Mouse (Mus musculus): ENCODE results near the gene Mrpl48.

The Mrpl48 gene

DNA sequence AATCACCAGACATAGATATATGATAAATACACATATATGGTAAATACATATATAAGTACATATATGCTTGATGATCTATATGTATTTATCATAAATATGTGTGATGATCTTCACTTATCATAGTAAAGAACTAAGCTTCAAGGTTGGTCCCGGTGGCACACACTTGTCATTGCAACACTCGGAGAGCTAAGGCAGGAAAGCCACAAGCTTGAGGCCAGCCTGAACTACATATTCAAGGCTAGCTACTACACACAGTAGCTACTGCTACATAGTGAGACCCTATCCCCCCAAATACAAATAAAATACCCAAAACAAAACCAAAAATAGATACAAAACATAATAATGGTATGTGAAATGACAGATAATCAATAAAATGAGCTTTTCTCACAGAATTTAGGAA is 72.3 kb downstream of the Mrpl48 start:
- no peak for DNase-seq (ENCODE audit: low read depth in 2 of 2, low spot score in 2 of 2)

DNA sequence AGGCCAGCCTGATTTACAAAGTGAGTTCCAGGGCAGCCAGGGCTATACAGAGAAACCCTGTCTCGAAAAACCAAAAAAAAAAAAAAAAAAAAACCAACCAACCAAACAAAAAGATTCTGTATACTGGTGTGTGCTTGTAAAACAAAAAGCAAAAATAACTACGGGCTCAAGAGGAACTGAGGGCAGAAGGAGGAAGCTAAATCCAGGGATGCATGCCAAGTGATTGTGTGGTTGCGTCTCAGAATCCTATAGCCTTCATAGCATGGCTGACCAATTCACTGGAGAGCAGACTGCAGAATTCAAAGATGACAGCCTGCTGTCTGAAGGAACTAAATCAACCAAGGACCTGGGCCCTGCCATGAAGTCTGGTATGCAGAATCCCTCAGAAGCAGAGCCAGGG is 73.9 kb downstream of the Mrpl48 start:
- DNase-seq (ENCODE audit: low read depth in 2 of 2, low spot score in 2 of 2) = no peak

DNA sequence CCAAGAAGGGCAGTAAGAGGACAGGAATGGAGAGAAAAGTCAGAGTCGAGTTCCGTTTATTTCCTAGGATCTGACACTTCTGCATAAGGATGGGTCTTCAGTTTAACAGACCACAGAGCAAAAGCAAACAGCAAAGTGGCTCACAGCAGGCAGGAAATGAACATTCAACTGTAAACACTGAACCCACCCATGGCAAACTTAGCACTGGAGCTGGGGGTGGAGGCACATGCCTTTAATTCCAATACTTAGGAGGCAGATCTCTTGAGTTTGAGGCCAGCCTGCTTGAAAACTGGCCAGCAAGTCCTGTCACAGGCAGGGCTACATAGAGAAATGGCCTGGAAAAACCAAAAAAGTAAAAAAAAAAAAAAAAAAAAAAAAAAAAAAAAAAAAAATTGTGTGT is 74.6 kb downstream of the Mrpl48 start:
- no peak for DNase-seq (ENCODE audit: low read depth in 2 of 2, low spot score in 2 of 2)

DNA sequence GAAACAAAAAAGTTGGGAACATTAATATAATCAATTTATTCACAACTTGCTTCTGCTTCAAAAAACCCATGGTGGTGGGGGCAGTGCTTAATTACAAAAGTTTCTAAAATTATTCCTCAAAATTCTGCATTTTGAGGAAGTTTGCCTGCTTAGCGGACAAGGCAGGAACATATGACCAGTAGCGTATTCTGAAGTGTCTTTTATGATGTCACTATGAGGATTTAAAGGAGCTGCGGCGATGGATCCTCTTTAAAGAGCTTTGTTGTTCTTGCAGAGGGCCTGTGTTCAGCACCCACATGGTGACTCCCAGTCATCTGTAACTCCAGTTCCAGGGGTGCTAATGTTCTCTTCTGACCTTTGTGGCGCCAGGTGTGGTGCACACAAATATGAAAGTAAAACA is 77.3 kb downstream of the Mrpl48 start:
- DNase-seq (ENCODE audit: low read depth in 2 of 2, low spot score in 2 of 2) = no peak

DNA sequence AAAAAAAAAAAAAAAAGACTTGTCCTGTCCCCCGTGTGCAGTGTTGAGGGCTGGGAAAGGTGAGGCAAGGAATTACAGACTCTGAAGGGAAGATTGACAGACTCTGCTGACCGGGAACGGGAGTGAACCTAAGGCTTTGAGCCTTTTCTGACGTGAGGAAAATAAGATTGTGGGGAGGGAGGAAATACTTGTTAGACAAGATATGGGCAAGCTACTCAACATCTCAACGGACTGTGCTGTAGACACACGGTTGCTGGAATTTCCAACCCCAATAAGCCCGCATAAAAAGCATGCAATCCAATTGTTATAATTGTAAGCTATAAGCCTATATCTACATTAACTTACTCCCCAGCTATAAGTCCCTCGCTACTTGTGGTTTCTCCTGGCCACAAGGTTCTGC is 83.4 kb downstream of the Mrpl48 start:
- no peak for DNase-seq (ENCODE audit: low read depth in 2 of 2, low spot score in 2 of 2)

DNA sequence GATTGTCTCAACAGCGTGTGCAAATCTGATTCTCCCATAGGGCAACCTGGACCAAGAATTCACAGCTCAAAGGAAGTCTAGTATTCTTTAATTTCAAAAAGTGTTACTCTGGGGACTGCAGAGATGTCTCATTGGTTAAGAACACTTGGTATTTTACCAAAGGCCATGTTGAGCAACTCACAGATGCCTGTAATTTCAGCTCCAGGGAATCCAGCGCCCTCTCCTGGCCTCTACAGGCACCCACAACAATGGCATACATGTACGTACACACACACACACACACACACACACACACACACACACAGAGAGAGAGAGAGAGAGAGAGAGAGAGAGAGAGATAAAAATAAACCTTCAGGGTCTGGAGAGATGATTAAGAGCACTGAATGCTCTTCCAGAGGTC is 85.9 kb downstream of the Mrpl48 start:
- DNase-seq (ENCODE audit: low read depth in 2 of 2, low spot score in 2 of 2) = no peak

DNA sequence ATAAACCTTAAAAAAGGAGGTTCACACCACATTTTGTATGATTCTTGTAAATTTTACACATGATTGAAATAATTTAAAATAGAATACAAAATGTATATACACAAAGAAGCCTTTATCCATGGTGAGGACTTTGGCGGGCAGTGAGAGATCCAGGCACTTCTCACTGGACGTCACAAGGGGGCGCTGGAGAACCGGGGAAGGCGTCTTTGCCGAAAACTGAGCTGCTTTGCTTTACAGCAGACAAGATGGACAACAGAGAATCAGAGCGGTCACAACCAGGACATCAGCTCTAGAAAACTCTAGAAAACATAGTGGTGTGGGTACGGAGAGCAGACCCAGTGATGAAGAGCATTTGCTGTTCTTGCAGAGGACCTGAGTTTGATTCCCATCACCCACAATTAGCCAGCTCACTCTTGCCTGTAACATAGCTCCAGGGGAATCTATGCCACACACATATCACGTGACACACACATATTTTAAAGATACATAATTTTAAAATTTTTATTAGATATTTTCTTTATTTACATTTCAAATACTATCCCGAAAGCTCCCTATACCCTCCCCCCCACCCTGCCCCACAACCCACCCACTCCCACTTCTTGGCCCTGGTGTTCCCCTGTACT is 87.3 kb downstream of the Mrpl48 start:
- DNase-seq (ENCODE audit: low read depth in 2 of 2, low spot score in 2 of 2) = peak; percentile 79 to 81

DNA sequence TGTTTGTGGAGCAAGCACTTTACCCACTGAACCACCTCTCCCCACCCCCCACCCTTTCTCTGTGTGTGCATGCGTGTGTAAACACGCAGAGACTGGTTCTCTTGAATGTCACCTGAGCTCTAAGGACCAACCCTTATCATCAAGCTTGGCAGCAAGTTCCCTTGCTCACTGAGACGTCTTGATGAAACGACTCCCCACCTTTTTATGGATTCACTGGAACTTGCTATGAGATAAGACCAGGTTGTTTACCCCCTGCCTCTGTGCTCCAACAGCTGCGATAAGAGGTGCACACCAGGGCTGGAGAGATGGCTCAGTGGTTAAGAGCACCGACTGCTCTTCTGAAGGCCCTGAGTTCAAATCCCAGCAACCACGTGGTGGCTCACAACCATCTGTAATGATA is 87.9 kb downstream of the Mrpl48 start:
- no peak for DNase-seq (ENCODE audit: low read depth in 2 of 2, low spot score in 2 of 2)

DNA sequence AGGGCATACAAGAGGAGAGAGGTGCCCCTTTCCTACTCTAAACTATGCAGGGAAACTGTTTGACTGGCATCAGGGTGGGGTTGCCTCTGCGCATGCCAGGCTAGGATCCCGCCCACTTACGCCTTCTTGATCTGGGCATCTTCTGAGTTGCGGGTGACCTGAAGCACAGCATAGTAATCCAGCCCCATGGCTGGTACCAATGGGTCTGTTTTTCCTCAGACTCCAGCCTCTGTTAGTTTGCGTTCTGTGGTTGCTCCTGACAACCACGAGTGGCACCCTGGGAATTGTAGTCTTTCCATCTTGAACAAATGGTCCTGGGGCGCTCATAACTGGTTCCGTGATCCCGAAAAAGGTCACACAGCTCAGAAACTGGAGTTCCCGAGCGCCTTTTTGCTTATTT is 93.5 kb downstream of the Mrpl48 start, which contains the start of gene Dnajb13:
Gene Dnajb13 (minus strand): TSS at position 388 of the 400 bp plus-strand sequence.
- no peak for DNase-seq (ENCODE audit: low read depth in 2 of 2, low spot score in 2 of 2)

DNA sequence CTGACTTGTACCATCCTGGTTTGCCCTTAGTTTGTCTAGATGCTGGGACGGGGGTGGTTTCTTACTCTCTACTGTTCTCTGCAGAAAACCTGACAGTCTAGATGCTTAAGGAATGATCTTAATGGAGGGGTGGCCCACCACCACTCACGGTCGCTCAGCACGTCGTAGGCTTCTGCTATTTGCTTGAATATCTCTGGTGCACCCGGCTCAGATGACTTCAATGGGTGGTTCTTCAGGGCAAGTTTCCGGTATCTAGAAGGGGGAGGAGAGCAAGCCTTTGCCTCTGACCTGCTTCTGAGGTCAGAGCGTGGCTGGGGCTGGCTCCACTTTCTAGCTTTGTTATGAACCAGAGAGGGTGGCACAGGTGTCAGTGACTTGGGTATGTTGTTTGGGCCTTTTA is 96.5 kb downstream of the Mrpl48 start:
- DNase-seq (ENCODE audit: low read depth in 2 of 2, low spot score in 2 of 2) = no peak

DNA sequence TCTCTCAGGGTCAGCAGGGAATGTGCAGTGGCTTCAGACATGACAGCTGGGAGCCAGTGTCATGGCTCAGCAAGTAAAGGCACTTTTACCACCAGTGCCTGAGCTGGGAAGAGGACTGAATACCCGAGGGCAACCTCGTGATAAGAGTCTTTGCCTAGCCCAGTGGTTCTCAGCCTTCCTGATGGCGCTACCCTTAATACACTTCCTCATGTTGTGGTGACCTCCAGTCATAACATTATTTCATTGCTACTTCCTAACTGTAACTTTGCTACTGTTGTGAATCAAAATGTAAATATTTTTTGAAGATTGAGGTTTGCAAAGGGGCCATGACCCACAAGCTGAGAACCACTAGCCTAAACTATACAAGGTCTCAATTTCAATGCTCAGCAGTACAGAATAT is 99.4 kb downstream of the Mrpl48 start:
- DNase-seq (ENCODE audit: low read depth in 2 of 2, low spot score in 2 of 2) = no peak

DNA sequence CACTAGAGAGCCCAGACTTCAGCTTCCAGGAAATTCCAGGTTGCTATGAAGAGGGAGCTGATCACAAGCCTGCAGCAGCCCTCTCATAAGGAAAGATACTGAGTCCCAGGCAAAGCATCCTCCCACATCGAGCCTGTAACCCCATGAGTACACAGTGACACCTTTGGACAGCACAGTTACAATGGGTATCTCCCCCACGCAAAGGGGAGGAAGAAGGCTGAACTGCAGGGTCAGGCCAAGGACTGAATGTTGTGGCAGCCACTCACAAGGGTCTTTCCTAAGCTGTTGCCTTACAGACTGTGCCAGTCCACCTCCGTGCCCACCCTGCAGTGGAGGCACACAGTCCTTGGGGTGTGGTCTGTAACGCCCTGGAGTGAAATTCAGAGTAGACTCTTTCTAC is 101.6 kb downstream of the Mrpl48 start:
- no peak for DNase-seq (ENCODE audit: low read depth in 2 of 2, low spot score in 2 of 2)

DNA sequence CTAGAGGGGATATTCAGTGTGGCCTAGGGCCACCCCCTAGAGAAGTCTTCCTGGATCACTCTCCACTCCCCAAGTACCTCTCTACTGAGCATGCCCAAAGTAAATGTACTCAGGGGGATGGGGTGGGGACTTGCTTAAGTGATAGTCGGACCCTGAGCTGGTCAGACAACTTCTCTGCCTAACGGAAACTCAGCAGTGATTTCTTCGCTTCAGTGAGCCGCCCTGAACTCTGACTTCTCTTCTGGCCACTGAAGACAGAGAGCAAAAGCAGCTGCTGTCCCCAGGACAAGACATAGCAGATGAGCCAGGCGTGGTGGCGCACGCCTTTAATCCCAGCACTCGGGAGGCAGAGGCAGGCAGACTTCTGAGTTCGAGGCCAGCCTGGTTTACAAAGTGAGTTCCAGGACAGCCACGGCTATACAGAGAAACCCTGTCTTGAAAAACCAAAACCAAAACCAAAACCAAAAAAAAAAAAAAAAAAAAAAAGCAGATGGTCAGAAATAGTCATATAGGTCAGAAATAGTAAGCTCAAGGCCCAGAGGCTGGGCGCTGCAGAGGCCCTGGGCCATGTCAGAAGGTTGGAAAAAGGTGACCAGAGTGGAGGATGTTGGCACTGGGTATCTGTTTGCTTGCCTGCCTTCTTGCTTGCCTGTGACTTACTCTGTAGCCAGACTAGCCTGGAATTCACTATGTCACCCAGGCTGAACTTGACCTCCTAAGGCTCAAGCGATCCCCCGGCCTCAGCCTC is 103.2 kb downstream of the Mrpl48 start:
- no peak for DNase-seq (ENCODE audit: low read depth in 2 of 2, low spot score in 2 of 2)

DNA sequence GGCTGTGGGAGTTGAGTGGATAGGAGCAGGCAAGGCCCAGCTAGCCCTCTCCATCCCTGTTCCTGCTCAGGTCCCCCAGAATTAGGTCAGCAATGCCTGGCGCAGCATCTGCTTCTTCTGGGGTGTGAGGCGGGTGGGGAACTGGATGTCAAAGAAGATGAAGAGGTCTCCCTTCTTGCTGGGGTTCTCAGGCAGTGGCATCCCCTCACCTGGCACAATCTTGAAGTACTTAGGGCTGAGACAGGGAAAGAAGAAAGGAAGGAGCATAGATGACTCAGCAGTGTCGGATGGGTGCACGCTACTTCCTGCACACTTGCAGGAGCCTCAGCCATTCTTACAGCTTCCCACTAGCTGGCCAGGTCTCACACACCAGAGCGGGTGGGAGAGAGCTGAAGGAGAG is 105.0 kb downstream of the Mrpl48 start:
- no peak for DNase-seq (ENCODE audit: low read depth in 2 of 2, low spot score in 2 of 2)

DNA sequence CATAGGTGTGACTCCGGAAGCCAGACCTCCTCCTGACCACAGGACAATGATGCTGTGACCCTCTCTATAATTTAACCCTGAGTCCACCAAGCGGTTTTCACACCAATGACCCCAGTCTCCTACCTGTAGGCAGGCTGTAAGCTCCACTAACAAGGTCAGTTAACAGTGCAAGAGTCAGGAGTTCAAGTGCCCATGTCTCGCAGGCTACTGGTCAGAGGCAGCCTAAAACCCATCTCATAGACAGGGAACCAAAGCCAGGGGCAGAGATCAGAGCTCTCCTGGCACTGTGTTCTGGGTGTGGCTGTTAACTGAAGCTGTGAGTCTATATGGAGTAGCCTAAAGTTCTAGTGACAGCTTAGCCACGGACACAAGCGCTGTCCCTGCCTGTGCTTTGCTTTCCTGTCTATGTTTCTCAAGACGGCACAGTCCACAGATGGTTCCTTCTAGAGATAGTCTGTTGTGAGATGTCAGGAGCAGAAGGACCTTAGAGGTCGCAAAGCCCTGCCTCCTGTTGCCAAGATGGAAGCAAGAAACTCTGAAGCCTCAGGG is 105.7 kb downstream of the Mrpl48 start:
- DNase-seq (ENCODE audit: low read depth in 2 of 2, low spot score in 2 of 2) = no peak

DNA sequence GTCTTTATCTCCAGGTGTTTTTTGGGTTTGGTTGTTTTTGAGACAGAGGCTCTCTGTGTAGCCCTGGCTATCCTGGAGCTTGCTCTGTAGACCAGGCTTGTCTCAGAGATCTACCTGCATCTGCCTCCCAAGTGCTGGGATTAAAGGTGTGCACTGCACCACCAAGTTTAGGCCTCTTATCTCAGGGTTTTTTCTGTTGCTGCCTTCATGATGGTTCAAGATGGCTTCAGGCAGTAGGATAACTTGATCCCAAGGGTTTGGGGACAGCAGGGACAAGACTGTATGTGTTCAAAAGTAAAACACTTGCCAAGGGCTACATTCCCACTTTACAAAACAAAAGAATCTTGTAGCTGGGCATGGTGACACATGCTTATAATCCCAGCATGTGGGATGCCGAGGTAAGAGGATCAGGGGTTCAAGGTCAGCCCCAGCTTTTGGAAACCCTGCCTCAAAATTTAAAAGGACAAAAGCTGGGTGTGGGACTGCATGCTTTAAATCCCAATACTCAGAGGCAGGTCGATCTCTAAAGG is 106.2 kb downstream of the Mrpl48 start:
- DNase-seq (ENCODE audit: low read depth in 2 of 2, low spot score in 2 of 2) = no peak

DNA sequence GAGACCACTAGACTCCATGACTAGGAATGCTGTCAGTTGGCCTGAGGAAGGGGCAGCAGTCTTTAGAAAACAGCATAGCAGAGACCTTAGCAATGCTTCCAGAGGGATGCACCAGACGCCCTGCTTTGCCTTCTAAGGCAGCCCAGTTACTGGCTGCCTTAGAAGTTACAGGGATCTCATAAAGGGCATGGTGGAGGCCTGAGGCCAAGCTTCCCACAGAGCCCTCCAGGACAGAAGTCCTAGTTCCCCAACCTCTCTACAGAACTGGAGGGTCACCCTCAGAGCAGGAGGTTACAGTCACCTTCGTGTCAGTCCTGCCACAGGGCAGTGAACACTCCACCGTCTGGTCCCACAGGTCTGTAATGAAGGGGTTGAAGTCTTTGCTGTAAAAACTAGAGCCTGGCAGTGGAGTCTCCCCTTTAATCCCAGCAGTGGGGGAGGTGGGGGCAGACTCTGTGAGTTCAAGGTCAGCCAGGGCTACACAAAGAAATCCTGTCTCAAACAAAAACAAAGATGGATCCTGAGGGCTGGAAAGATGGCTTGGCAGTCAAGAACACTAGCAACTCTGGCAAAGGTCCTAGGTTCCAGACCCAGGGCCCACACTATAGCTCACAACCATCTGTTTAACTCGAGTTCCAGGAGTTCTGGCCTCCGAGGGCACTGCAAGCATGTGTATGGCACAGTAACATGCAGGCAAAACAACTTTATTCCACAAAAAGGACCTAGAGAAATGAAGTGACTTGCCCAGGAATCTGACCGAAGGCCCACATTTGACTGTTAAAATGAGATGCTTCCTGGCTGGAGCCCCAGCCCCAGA is 106.9 kb downstream of the Mrpl48 start:
- no peak for DNase-seq (ENCODE audit: low read depth in 2 of 2, low spot score in 2 of 2)

DNA sequence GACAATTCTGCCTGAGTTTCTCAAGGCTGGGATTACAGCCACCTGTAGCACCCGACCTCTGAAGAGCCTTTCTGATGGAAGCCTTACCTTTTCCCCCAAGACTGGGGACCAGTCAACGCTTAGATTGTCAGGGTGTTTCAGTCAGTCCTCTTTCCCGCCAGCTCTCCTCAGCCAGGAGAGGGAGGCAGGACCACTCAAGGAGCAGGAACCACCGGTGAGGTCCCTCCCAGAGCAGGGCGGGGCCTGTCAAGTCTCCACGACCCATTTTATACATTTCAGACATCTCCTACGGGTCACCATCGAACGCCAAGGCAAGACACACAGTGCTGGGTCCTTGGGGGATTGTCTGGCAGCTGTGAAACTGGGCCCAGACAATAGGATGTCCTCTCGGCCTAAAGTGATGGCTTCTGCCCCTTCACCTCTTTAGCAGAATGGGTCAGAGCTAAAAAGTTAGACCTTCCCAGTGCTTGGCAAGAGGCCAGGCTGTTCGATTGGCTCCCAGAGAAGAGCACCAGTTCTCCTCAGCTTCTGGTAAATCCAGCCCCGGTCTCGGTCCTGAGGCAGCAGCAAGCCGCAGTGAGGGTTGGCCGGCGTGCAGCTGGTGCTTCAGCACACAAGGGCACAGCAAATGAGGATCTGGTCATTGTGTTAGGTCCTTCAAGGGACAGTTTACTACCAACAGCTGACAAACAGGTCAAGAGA is 107.7 kb downstream of the Mrpl48 start:
- no peak for DNase-seq (ENCODE audit: low read depth in 2 of 2, low spot score in 2 of 2)

DNA sequence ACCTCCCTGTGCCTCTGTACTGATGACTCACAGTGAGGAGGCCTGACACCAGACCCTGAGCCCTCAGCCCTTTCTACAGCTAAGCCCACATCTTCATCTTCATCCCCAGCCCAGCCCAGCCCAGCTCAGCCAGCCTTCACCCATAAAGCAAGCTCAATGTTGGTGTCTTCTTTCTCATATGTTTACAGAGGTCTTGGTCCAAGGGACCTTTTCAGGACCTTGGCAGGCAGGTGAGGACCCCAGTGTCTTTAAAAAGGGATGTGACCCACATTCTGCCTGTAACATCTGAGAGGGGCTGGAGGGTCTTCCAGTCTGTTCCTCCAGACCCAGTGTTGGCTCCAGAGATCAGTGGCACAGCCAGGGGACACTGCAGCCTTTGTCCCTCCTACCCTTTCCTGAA is 108.6 kb downstream of the Mrpl48 start:
- no peak for DNase-seq (ENCODE audit: low read depth in 2 of 2, low spot score in 2 of 2)

DNA sequence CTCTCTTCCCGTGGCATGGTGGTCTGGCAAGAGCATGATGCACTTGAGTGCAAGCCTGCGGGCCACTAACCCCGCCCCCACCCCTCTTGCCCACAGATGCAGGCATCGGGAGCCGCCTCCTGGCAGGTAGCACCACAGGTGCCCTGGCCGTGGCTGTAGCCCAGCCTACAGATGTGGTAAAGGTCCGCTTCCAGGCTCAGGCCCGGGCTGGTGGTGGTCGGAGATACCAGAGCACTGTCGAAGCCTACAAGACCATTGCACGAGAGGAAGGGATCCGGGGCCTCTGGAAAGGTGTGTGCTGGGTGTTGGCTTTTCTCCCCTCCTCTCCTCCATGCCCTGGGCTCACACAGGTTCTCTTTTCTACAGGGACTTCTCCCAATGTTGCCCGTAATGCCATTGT is 110.1 kb downstream of the Mrpl48 start:
- no peak for DNase-seq (ENCODE audit: low read depth in 2 of 2, low spot score in 2 of 2)

DNA sequence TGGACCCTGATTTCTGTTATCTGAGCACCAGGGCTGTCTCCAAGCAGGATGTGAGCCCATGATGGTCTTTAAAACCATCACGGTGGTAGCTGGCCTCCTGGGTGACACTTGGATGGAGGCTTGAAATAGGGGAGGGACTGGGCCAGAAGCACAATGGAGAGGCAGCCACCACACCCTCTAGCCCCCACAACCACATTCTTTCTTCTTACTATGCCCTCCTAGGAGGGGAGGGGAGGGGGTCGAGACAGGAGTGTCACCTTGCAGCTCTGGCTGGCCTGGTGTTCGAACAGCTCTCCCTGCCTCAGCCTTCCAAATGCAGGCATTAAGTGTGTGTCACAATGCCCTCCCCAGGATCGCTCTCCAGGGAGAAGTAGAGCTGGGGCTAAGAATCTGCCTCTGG is 110.7 kb downstream of the Mrpl48 start:
- no peak for DNase-seq (ENCODE audit: low read depth in 2 of 2, low spot score in 2 of 2)
